Mouse (Mus musculus): ENCODE measurements around the gene Mfrp. TPM values are rescaled to one million over a fixed set of nuclear protein-coding genes. Genes with fewer than 3 reads are reported as not detected.
A peak's percentile ranks its signal among the peaks of the same experiment; 100 is the strongest.
"Not testable (repeated sequence)": the region's sequence is repeated elsewhere in the genome, so short reads cannot be mapped to it uniquely, and the experiment has no call there.

Mfrp gene
- polyA plus RNA-seq, 1 experiment: 0.05 TPM

DNA sequence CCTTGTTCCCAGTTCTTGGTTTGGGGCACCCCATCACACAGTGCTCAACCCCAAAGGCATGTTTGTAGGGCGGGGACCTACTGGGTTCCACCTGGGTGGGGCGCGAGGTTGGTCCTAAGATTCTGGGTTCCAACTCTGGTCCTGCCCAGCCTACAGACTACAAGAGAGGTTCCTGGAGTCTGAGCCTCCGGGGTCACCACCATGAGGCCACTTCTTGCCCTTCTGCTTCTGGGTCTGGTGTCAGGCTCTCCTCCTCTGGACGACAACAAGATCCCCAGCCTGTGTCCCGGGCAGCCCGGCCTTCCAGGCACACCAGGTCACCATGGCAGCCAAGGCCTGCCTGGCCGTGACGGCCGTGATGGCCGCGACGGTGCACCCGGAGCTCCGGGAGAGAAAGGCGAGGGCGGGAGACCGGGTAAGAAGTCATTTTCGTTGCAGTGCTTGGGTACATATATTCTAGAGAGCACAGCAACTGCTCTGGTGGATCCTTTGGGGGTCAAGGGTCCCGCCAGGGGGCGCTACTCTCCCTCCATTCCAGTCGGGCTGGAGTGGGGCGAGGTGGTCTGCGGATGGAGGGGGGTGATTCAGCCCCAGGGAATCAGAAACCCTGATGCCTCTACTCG is 6.1 kb downstream of the Mfrp start:
- peaks cover 59% of the 10 kb centered on the region for H3K79me2 ChIP-seq (ENCODE audit: control insufficient read depth, insufficient read depth)
- H3K4me3 ChIP-seq (ENCODE audit: insufficient read depth, poor library complexity, severe bottlenecking): no peak overlapping the region
- H3K27me3 ChIP-seq (ENCODE audit: control insufficient read depth, insufficient read depth, insufficient read length): no peaks in the 10 kb centered on the region
- peaks cover 23% of the 10 kb centered on the region for H3K79me3 ChIP-seq (ENCODE audit: low read depth)
- peaks cover 11% of the 10 kb centered on the region for H3K36me3 ChIP-seq (ENCODE audit: control insufficient read depth, insufficient read depth)
- TF ChIP-seq USF1 (IDR thresholded peaks at IDR 0.05; ENCODE audit: low read depth) (no peak), CTCF (IDR thresholded peaks at IDR 0.05; ENCODE audit: control insufficient read depth, insufficient read depth, insufficient read length) (no peak), MYOD1 (IDR thresholded peaks at IDR 0.05; ENCODE audit: control insufficient read depth, insufficient read length, low read depth) (no peak)
- H3ac ChIP-seq (ENCODE audit: control insufficient read depth, insufficient read length, low read depth): no peak overlapping the region

DNA sequence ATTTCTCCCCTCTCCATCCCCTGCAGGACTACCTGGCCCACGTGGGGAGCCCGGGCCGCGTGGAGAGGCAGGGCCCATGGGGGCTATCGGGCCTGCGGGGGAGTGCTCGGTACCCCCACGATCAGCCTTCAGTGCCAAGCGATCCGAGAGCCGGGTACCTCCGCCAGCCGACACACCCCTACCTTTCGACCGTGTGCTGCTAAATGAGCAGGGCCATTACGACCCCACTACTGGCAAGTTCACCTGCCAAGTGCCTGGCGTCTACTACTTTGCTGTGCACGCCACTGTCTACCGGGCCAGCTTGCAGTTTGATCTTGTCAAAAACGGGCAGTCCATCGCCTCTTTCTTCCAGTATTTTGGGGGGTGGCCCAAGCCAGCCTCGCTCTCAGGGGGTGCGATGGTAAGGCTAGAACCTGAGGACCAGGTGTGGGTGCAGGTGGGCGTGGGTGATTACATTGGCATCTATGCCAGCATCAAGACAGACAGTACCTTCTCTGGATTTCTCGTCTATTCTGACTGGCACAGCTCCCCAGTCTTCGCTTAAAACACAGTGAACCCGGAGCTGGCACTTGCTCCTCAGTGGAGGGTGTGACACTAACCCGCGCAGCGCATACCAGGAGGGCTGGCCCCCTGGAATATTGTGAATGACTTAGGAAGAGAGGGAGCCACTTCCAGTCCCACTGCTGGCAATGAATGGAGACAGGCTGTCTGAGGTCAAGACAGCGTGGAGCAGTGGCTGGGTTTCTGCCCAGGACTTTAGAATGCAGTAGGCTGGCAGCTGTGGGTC is 6.9 kb downstream of the Mfrp start:
- H3K4me3 ChIP-seq (ENCODE audit: insufficient read depth, poor library complexity, severe bottlenecking): no peak overlapping the region
- TF ChIP-seq FOSL1 (IDR thresholded peaks at IDR 0.05; ENCODE audit: insufficient read depth, low read length, poor library complexity, severe bottlenecking) (no peak), MAX (IDR thresholded peaks at IDR 0.05) (no peak), MYOG (IDR thresholded peaks at IDR 0.05; ENCODE audit: control insufficient read depth, extremely low read depth, insufficient read length) (no peak), CEBPB (IDR thresholded peaks at IDR 0.05; ENCODE audit: low read depth) (no peak), CTCF (IDR thresholded peaks at IDR 0.05; ENCODE audit: control insufficient read depth, insufficient read depth, insufficient read length) (no peak), USF1 (IDR thresholded peaks at IDR 0.05; ENCODE audit: low read depth) (no peak), MYOD1 (IDR thresholded peaks at IDR 0.05; ENCODE audit: control insufficient read depth, insufficient read length, low read depth) (no peak)
- H3K27me3 ChIP-seq (ENCODE audit: control insufficient read depth, insufficient read depth, insufficient read length): no peaks in the 10 kb centered on the region

DNA sequence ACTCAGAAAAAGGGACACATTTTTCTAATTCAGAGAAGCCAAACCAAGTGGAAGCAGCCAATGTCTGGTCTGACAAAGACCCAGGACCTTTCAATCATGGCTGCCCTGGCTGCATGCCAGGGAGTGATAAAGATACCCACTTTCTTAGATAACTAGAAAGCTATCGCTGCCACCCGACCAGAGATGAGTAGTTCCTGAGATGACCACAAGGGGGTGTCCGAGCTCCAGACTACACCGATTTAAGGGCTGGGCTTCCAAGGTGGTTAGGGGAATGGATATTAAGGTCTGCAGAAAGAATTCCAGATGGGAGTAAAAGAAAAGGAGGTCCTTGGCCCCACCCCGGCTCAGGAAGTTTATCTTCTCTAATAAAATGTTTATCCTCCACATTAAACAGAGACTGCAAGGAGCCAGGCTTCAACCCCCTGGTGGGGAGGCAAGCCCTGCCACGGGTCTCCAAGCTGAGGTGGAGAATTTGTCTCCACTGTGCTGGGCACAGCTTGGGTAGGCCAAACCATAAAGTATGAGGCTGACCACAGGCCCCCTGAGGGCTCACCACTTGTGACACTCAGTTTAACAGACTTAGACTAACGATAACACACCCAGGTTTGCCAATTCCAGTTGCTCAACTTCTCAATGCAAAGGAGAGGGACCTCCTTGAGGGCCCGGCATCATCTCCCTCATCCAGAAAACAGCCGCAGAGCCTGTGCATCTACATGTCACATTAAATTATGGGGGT is 8.0 kb downstream of the Mfrp start:
- no peak overlapping the region for H3K4me3 ChIP-seq (ENCODE audit: insufficient read depth, poor library complexity, severe bottlenecking)

More for the DNA sequence above, 6.9 kb downstream of the Mfrp start:
- Histone ChIP-seq H3K79me3 (ENCODE audit: low read depth) (peaks cover 23% of the 10 kb centered on the region), H3ac (ENCODE audit: control insufficient read depth, insufficient read length, low read depth) (no peak overlapping the region), H3K36me3 (ENCODE audit: control insufficient read depth, insufficient read depth) (peaks cover 11% of the 10 kb centered on the region), H3K79me2 (ENCODE audit: control insufficient read depth, insufficient read depth) (peaks cover 64% of the 10 kb centered on the region)

DNA sequence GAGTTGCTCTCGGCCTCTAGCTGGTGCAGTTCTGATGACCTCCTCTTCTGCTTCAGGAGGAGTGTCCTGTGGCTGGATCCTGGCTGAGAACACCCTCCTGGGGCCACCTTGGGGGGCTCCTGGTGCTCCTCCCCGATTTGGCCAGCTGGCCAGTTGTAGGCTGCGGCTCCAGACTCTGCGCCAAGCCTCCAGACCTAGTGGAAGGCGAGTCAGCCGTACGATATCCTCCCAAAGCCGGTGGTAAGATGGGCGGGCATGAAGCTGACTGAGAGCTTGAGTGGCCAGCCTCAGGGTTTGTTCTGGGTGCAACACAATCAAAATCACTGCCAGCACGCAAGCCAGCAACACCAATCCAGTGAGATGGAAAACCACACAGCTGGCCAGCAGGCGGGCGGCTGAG is 10.4 kb downstream of the Mfrp start:
- not testable (repeated sequence) for H3ac ChIP-seq (ENCODE audit: control insufficient read depth, insufficient read length, low read depth); H3K27me3 ChIP-seq (ENCODE audit: control insufficient read depth, insufficient read depth, insufficient read length)
- peak overlapping the region; percentile 60 for H3K4me3 ChIP-seq (ENCODE audit: insufficient read depth, poor library complexity, severe bottlenecking)
- peaks cover 20% of the 10 kb centered on the region for H3K79me3 ChIP-seq (ENCODE audit: low read depth)
- peaks cover 55% of the 10 kb centered on the region for H3K79me2 ChIP-seq (ENCODE audit: control insufficient read depth, insufficient read depth)
- peaks cover 11% of the 10 kb centered on the region for H3K36me3 ChIP-seq (ENCODE audit: control insufficient read depth, insufficient read depth)

More for the DNA sequence above, 8.0 kb downstream of the Mfrp start:
- Histone ChIP-seq H3ac (ENCODE audit: control insufficient read depth, insufficient read length, low read depth) (no peak overlapping the region), H3K27me3 (ENCODE audit: control insufficient read depth, insufficient read depth, insufficient read length) (no peaks in the 10 kb centered on the region), H3K79me3 (ENCODE audit: low read depth) (peaks cover 23% of the 10 kb centered on the region), H3K79me2 (ENCODE audit: control insufficient read depth, insufficient read depth) (peaks cover 64% of the 10 kb centered on the region), H3K36me3 (ENCODE audit: control insufficient read depth, insufficient read depth) (peaks cover 11% of the 10 kb centered on the region)
- TF ChIP-seq CTCF (IDR thresholded peaks at IDR 0.05; ENCODE audit: control insufficient read depth, insufficient read depth, insufficient read length): peak; percentile 15
- TF ChIP-seq FOSL1 (IDR thresholded peaks at IDR 0.05; ENCODE audit: insufficient read depth, low read length, poor library complexity, severe bottlenecking): no peak

DNA sequence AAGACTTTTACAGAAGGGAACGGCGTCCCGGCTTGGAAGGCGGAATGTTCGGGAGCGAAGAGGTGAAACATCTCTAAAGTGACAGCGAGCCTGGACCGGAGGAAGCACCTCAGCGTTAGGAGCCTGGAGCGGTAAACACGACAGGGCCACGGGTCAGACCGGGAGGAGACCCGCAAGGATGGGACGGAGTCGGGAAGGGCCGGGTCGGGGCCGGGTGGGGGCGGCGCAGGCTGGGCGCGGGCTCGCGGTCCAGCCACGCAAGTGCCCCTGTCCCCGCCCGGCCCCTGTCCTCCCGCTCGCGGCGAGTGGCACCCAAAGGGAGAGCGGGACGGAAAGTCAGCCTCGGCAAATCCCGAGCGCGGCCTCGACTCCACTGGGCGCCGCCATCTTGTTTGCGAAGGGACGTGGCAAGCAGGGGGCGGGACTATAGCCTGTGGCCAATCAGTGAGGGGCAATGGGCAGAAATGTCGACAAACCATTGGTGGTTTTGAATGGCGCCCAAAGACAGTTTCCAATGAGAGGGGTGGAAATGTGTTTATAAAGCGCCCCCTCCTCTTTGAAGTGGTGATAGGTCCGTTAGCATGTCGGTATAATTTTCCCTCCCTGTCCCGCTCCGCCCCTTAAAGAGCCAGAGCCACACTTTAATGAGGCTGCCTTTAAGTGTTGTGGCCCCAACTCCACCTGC is 11.7 kb downstream of the Mfrp start, which contains the start of the genes Gm49380 and Rnf26:
Gm49380 (minus strand) TSS at position 396 of the 685 bp plus-strand sequence.
Rnf26 (minus strand) TSS at position 413 of the 685 bp plus-strand sequence.
- Histone ChIP-seq H3ac (ENCODE audit: control insufficient read depth, insufficient read length, low read depth) (peak within 1 kb of the TSS; percentile 30), H3K27me3 (ENCODE audit: control insufficient read depth, insufficient read depth, insufficient read length) (no peaks in the 10 kb centered on the region), H3K36me3 (ENCODE audit: control insufficient read depth, insufficient read depth) (peaks cover 11% of the 10 kb centered on the region), H3K79me2 (ENCODE audit: control insufficient read depth, insufficient read depth) (peaks cover 41% of the 10 kb centered on the region), H3K4me3 (ENCODE audit: insufficient read depth, poor library complexity, severe bottlenecking) (peak within 1 kb of the TSS; percentile 60), H3K79me3 (ENCODE audit: low read depth) (peaks cover 14% of the 10 kb centered on the region)
- TF ChIP-seq MYOG (IDR thresholded peaks at IDR 0.05; ENCODE audit: control insufficient read depth, extremely low read depth, insufficient read length) (no peak), FOSL1 (IDR thresholded peaks at IDR 0.05; ENCODE audit: insufficient read depth, low read length, poor library complexity, severe bottlenecking) (no peak), USF1 (IDR thresholded peaks at IDR 0.05; ENCODE audit: low read depth) (no peak), MAX (IDR thresholded peaks at IDR 0.05) (no peak), CTCF (IDR thresholded peaks at IDR 0.05; ENCODE audit: control insufficient read depth, insufficient read depth, insufficient read length) (no peak), CEBPB (IDR thresholded peaks at IDR 0.05; ENCODE audit: low read depth) (no peak), MYOD1 (IDR thresholded peaks at IDR 0.05; ENCODE audit: control insufficient read depth, insufficient read length, low read depth) (no peak)

Measured in C2C12 (cell line).